In the genomic region with DNA sequence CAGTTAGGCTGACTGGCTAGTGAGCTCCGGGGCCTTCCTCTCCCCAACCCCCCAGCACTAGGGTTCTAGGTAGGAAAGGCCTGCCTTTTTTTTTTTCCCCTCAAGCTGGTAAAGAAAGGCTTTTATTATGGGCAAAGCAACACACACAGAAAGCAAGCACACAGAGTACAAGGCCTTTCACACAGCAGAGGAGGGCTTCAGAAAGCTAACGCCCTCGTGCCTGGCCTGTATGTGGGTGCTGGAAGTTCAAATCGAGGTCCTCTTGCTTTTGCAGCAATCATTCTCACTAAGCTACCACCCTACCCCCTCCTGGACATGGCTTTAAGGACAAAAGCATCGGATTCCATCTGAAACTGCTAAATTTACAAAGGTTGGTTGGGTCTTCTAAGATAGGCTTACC, we compare ENCODE assay signal across 9 mouse cellular contexts.
"Had no signal": no experiment of that assay in that cellular context is flagged by ENCODE, and none has a peak within 500 bp of the region (broad histone marks: within the 10 kb centered on the region; RNA-seq: fewer than 3 reads in every experiment).

No protein-coding gene starts in this region.

- DNase-seq: kidney, adult 11 months; left cerebral cortex, postnatal 4 days; lung, postnatal 36 days; thymus, postnatal 4 days had no signal

- H3K9me3 ChIP-seq: limb, embryonic 13.5 days; liver, embryonic 15.5 days; midbrain, embryonic 12.5 days had no signal

- H3K4me2 ChIP-seq: limb, embryonic 13.5 days; liver, embryonic 15.5 days; midbrain, embryonic 12.5 days had no signal

- ATAC-seq: midbrain, embryonic 16.5 days had no signal

- H3K9ac ChIP-seq: limb, embryonic 13.5 days; liver, embryonic 15.5 days; midbrain, embryonic 12.5 days had no signal

- H3K27ac ChIP-seq: limb, embryonic 13.5 days; liver, embryonic 15.5 days; midbrain, embryonic 12.5 days; stomach, postnatal 0 days had no signal

- H3K27me3 ChIP-seq: limb, embryonic 13.5 days; liver, embryonic 15.5 days; midbrain, embryonic 12.5 days had no signal

- H3K4me3 ChIP-seq: limb, embryonic 13.5 days; liver, embryonic 15.5 days; midbrain, embryonic 12.5 days had no signal

- H3K4me1 ChIP-seq: midbrain, embryonic 12.5 days had no signal

- H3K36me3 ChIP-seq: limb, embryonic 13.5 days; midbrain, embryonic 12.5 days had no signal
